Mouse (Mus musculus): ENCODE measurements at regions not wholly inside any gene's neighbourhood (a gene's known extent, or its start where the extent isn't known, plus 50 kb on each side); places are given as distances from the start of the nearest gene placed in this dataset.
A peak's percentile ranks its signal among the peaks of the same experiment; 100 is the strongest.

- Histone ChIP-seq H3K9me3 (peaks cover 5% of the 10 kb centered on the region; the same call in 1 of the 2 replicates), H3K27me3 (no peaks in the 10 kb centered on the region), H3K4me3 (no peak overlapping the region), H3K4me2 (no peak overlapping the region), H3K27ac (no peak overlapping the region), H3K36me3 (no peaks in the 10 kb centered on the region), H3K9ac (no peak overlapping the region), H3K4me1 (peaks cover 6% of the 10 kb centered on the region; the same call in 1 of the 2 replicates)
- no peak for ATAC-seq (ENCODE audit: insufficient number of reproducible peaks, insufficient read depth, low FRiP score, low TSS enrichment, low read depth)
- 58% methylated on average over 24 of the region's 24 CpGs for WGBS
These were observed 386.3 kb upstream of the Trpc7 start for GRCm38 (mm10) chr13:57281941-57282710.

- H3K36me3 ChIP-seq, result no peaks in the 10 kb centered on the region
- no peak overlapping the region for H3K27ac ChIP-seq
- peaks cover 5% of the 10 kb centered on the region; the same call in 1 of the 2 replicates for H3K9me3 ChIP-seq
- no peaks in the 10 kb centered on the region for H3K27me3 ChIP-seq
- H3K4me1 ChIP-seq, result peaks cover 6% of the 10 kb centered on the region; the same call in 1 of the 2 replicates
- no peak overlapping the region for H3K4me2 ChIP-seq
- ATAC-seq (ENCODE audit: insufficient number of reproducible peaks, insufficient read depth, low FRiP score, low TSS enrichment, low read depth), result no peak
- no peak overlapping the region for H3K9ac ChIP-seq
- 19% methylated on average over 3 of the region's 3 CpGs for WGBS
- H3K4me3 ChIP-seq, result no peak overlapping the region
These were observed 385.7 kb upstream of the Trpc7 start for GRCm38 (mm10) chr13:57281504-57281903.

DNA sequence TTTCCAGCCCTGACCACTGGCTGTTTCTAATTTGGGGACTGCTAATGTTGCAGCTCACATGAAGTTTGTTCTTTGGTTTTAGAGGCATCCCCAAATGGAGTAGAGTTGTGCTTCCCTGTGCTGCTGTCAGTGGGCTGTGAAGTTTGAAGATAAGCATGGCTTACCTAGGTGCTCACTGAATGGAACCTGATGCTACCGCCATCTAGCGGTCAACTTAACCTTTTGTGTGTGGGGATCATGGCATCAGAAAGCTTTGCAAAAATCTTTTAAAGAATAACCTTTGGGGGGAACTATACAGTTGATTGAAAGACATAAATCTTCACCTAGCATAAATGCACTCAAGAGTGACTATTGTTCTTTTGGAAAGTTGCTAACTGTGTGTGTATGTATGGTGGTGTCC is 382.8 kb upstream of the Trpc7 start:
- no peak for ATAC-seq (ENCODE audit: insufficient number of reproducible peaks, insufficient read depth, low FRiP score, low TSS enrichment, low read depth)
- Histone ChIP-seq H3K27me3 (no peaks in the 10 kb centered on the region), H3K4me1 (peaks cover 6% of the 10 kb centered on the region; the same call in 1 of the 2 replicates), H3K4me3 (no peak overlapping the region), H3K9me3 (no peaks in the 10 kb centered on the region), H3K27ac (no peak overlapping the region), H3K36me3 (no peaks in the 10 kb centered on the region), H3K9ac (no peak overlapping the region), H3K4me2 (no peak overlapping the region)
- WGBS, result 5% methylated on average over 2 of the region's 2 CpGs

DNA sequence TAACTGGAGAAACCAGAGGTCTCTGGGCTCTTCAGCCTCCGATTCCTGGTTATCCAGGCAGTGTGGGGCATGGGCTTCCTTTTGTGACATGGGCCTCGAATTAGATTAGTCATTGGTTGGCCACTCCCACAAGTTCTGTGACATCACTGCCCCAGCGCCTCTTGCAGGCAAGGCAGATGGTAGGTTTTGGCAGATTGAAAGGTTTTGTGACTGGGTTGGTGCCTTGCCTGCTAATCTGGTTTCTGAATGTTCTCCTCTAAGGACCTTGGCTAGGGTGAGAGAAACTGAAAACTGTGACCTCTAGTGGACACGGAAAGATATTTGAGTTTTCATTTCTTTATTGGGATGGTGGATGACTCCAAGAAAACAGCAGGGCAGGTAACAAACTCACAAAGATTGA is 381.3 kb upstream of the Trpc7 start:
- Histone ChIP-seq H3K27me3 (no peaks in the 10 kb centered on the region), H3K36me3 (no peaks in the 10 kb centered on the region), H3K4me3 (no peak overlapping the region), H3K9ac (no peak overlapping the region), H3K9me3 (no peaks in the 10 kb centered on the region), H3K4me2 (no peak overlapping the region), H3K4me1 (peaks cover 2% of the 10 kb centered on the region; the same call in 1 of the 2 replicates), H3K27ac (no peak overlapping the region)
- ATAC-seq (ENCODE audit: insufficient number of reproducible peaks, insufficient read depth, low FRiP score, low TSS enrichment, low read depth), result no peak
- 51% methylated on average over 4 of the region's 4 CpGs for WGBS

DNA sequence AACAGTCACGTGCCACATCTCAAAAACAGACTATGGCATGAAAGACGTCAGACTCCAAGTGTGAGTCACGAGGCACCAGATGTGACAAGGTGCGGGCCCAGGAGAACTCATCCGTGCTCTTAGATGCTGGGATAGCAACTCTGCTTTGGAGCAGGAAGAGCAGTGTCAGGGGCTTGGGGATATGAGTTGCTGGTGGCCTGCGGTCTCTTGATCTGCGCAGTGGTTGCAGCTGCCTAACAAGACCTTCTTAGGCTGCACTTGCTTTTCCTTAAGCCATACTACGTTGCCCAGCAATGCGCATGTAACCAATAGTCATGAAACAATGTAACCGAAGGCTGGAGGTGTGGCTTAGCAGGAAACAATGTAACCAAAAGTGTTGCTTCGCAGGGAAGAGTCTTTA is 380.1 kb upstream of the Trpc7 start:
- H3K4me2 ChIP-seq, result no peak overlapping the region
- no peak overlapping the region for H3K4me3 ChIP-seq
- no peak for ATAC-seq (ENCODE audit: insufficient number of reproducible peaks, insufficient read depth, low FRiP score, low TSS enrichment, low read depth)
- H3K9me3 ChIP-seq, result no peaks in the 10 kb centered on the region
- 86% methylated on average over 11 of the region's 11 CpGs for WGBS
- no peaks in the 10 kb centered on the region for H3K4me1 ChIP-seq
- H3K27me3 ChIP-seq, result no peaks in the 10 kb centered on the region
- no peaks in the 10 kb centered on the region for H3K36me3 ChIP-seq
- no peak overlapping the region for H3K27ac ChIP-seq
- H3K9ac ChIP-seq, result no peak overlapping the region

GRCm38 (mm10) chr13:57273593-57273992 is 377.8 kb upstream of the Trpc7 start:
- no peak for ATAC-seq (ENCODE audit: insufficient number of reproducible peaks, insufficient read depth, low FRiP score, low TSS enrichment, low read depth)
- Histone ChIP-seq H3K4me3 (no peak overlapping the region), H3K9ac (no peak overlapping the region), H3K4me2 (no peak overlapping the region), H3K9me3 (no peaks in the 10 kb centered on the region), H3K36me3 (no peaks in the 10 kb centered on the region), H3K27me3 (no peaks in the 10 kb centered on the region), H3K4me1 (no peaks in the 10 kb centered on the region), H3K27ac (no peak overlapping the region)
- WGBS, result 21% methylated on average over 3 of the region's 3 CpGs

GRCm38 (mm10) chr13:57269614-57270013 is 373.8 kb upstream of the Trpc7 start:
- H3K36me3 ChIP-seq, result no peaks in the 10 kb centered on the region
- H3K9ac ChIP-seq, result no peak overlapping the region
- no peak overlapping the region for H3K4me3 ChIP-seq
- ATAC-seq (ENCODE audit: insufficient number of reproducible peaks, insufficient read depth, low FRiP score, low TSS enrichment, low read depth), result peak; percentile 37; the same call in 1 of the 2 replicates
- H3K4me2 ChIP-seq, result no peak overlapping the region
- no peaks in the 10 kb centered on the region for H3K27me3 ChIP-seq
- 11% methylated on average over 8 of the region's 8 CpGs for WGBS
- H3K4me1 ChIP-seq, result no peaks in the 10 kb centered on the region
- no peaks in the 10 kb centered on the region for H3K9me3 ChIP-seq
- H3K27ac ChIP-seq, result no peak overlapping the region

GRCm38 (mm10) chr13:57259920-57260319 is 364.1 kb upstream of the Trpc7 start:
- WGBS, result 3% methylated on average over 6 of the region's 6 CpGs
- Histone ChIP-seq H3K4me1 (0 out of 2 replicates have a peak, but pooled peaks cover 4% of the 10 kb centered on the region), H3K36me3 (no peaks in the 10 kb centered on the region), H3K4me2 (no peak overlapping the region), H3K27ac (no peak overlapping the region), H3K4me3 (no peak overlapping the region), H3K27me3 (no peaks in the 10 kb centered on the region), H3K9me3 (no peaks in the 10 kb centered on the region), H3K9ac (no peak overlapping the region)
- ATAC-seq (ENCODE audit: insufficient number of reproducible peaks, insufficient read depth, low FRiP score, low TSS enrichment, low read depth), result no peak

- Histone ChIP-seq H3K4me1 (0 out of 2 replicates have a peak, but pooled peaks cover 4% of the 10 kb centered on the region), H3K4me2 (no peak overlapping the region), H3K27ac (no peak overlapping the region), H3K36me3 (no peaks in the 10 kb centered on the region), H3K9me3 (no peaks in the 10 kb centered on the region), H3K27me3 (no peaks in the 10 kb centered on the region), H3K4me3 (no peak overlapping the region), H3K9ac (no peak overlapping the region)
- ATAC-seq (ENCODE audit: insufficient number of reproducible peaks, insufficient read depth, low FRiP score, low TSS enrichment, low read depth), result no peak
- WGBS, result 71% methylated on average over 8 of the region's 8 CpGs
These were observed 363.7 kb upstream of the Trpc7 start for GRCm38 (mm10) chr13:57259474-57259873.

GRCm38 (mm10) chr13:57255920-57256319 is 360.1 kb upstream of the Trpc7 start:
- H3K4me1 ChIP-seq, result 0 out of 2 replicates have a peak, but pooled peaks cover 4% of the 10 kb centered on the region
- H3K36me3 ChIP-seq, result no peaks in the 10 kb centered on the region
- no peak overlapping the region for H3K9ac ChIP-seq
- H3K27ac ChIP-seq, result no peak overlapping the region
- no peaks in the 10 kb centered on the region for H3K27me3 ChIP-seq
- H3K4me2 ChIP-seq, result no peak overlapping the region
- WGBS, result 93% methylated on average over 11 of the region's 11 CpGs
- ATAC-seq (ENCODE audit: insufficient number of reproducible peaks, insufficient read depth, low FRiP score, low TSS enrichment, low read depth), result no peak
- H3K4me3 ChIP-seq, result no peak overlapping the region
- H3K9me3 ChIP-seq, result no peaks in the 10 kb centered on the region

- H3K4me2 ChIP-seq, result no peak overlapping the region
- H3K4me1 ChIP-seq, result no peaks in the 10 kb centered on the region
- H3K27ac ChIP-seq, result no peak overlapping the region
- no peak for ATAC-seq (ENCODE audit: insufficient number of reproducible peaks, insufficient read depth, low FRiP score, low TSS enrichment, low read depth)
- WGBS, result 88% methylated on average over 5 of the region's 5 CpGs
- H3K4me3 ChIP-seq, result no peak overlapping the region
- no peaks in the 10 kb centered on the region for H3K36me3 ChIP-seq
- H3K9ac ChIP-seq, result no peak overlapping the region
- no peaks in the 10 kb centered on the region for H3K9me3 ChIP-seq
- H3K27me3 ChIP-seq, result no peaks in the 10 kb centered on the region
These were observed 354.1 kb upstream of the Trpc7 start for GRCm38 (mm10) chr13:57249851-57250250.

DNA sequence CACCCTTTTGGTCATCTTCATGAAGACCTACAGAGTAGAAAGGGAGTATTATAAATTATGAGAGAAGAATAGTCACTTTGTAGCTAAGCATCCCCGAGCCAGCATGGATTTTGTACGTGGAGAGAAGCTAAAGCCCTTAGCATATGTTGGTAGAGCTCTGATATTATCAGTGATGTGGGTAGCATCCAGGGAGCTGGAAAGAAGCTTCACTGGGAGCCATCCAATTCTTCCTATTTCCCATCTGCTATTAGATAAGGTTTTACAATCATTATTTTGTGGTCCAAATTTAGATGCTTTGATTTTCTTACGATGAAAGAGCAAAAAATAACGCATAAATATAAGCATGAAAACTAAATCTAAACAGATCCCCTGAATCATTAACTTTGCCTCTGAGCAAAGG is 353.6 kb upstream of the Trpc7 start:
- H3K27me3 ChIP-seq, result no peaks in the 10 kb centered on the region
- no peak overlapping the region for H3K4me2 ChIP-seq
- no peak for ATAC-seq (ENCODE audit: insufficient number of reproducible peaks, insufficient read depth, low FRiP score, low TSS enrichment, low read depth)
- no peak overlapping the region for H3K4me3 ChIP-seq
- 88% methylated on average over 4 of the region's 4 CpGs for WGBS
- no peaks in the 10 kb centered on the region for H3K36me3 ChIP-seq
- no peak overlapping the region for H3K9ac ChIP-seq
- no peaks in the 10 kb centered on the region for H3K4me1 ChIP-seq
- no peaks in the 10 kb centered on the region for H3K9me3 ChIP-seq
- no peak overlapping the region for H3K27ac ChIP-seq

Data from embryonic facial prominence, embryonic 13.5 days (tissue).